Mouse (Mus musculus) liver, embryonic 15.5 days (tissue): ENCODE data around the gene Folr1. TPM values are rescaled to one million over a fixed set of nuclear protein-coding genes. Genes with fewer than 3 reads are reported as not detected.

Experiments used
- ATAC-seq: fragments of 200-750 bp; cut with Nextera tagmentation; 2 replicates; pipeline ENCODE4 v1.8.0; 2017; ENCODE audit warnings: moderate number of reproducible peaks, mild to moderate bottlenecking, moderate library complexity; ENCODE audit not compliant: insufficient read depth
- H3K27ac ChIP-seq: fragments of 300-500 bp; sonication (generic); replicated peaks from 2 replicates; pipeline ENCODE4 v1.5.1; 2015; ENCODE audit warnings: mild to moderate bottlenecking, inconsistent platforms
- H3K27me3 ChIP-seq: fragments of 300-500 bp; sonication (generic); 2 replicates; pipeline ENCODE4 v1.6.1; 2015; ENCODE audit warnings: mild to moderate bottlenecking, inconsistent platforms
- H3K36me3 ChIP-seq: fragments of 300-500 bp; sonication (generic); replicated peaks from 2 replicates; pipeline ENCODE4 v1.6.1; 2015; ENCODE audit warnings: moderate library complexity, mild to moderate bottlenecking, inconsistent platforms
- H3K4me1 ChIP-seq: fragments of 300-500 bp; sonication (generic); replicated peaks from 2 replicates; pipeline ENCODE4 v1.6.1; 2015; ENCODE audit warnings: inconsistent platforms
- H3K4me2 ChIP-seq: fragments of 300-500 bp; sonication (generic); 2 replicates; pipeline ENCODE4 v1.6.1; 2015; ENCODE audit warnings: moderate library complexity, mild to moderate bottlenecking, inconsistent platforms
- H3K4me3 ChIP-seq: fragments of 300-500 bp; sonication (generic); replicated peaks from 2 replicates; pipeline ENCODE4 v1.5.1; 2015; ENCODE audit warnings: mild to moderate bottlenecking, inconsistent platforms
- H3K9ac ChIP-seq: fragments of 300-500 bp; sonication (generic); 2 replicates; pipeline ENCODE4 v1.6.1; 2015; ENCODE audit warnings: moderate library complexity, mild to moderate bottlenecking, inconsistent platforms
- H3K9me3 ChIP-seq: fragments of 300-500 bp; sonication (generic); replicated peaks from 2 replicates; pipeline ENCODE4 v1.6.1; 2016; ENCODE audit warnings: inconsistent platforms
- WGBS: fragments of 180-500 bp; shearing (Covaris S2); methylation state at CpG from one replicate; pipeline ENCODE4 v1.1.7; 2015; ENCODE audit warnings: mixed read lengths; ENCODE audit not compliant: insufficient replicate concordance; 5-methylcytosine and 5-hydroxymethylcytosine counted together
- polyA plus RNA-seq: library from polyadenylated mRNA; unstranded; fragments of >200 nt; fragmentation: Nextera tagmentation; extraction: Ambion mirVana; gene quantifications from 2 replicates; pipeline ENCODE4 v1.2.1, GENCODE M21; 2015

Folr1 gene
- polyA plus RNA-seq, 1 experiment from 2014 or later, result 0.24 TPM

- peak overlapping the region; percentile 68 for H3K4me3 ChIP-seq
- no peaks in the 10 kb centered on the region for H3K9me3 ChIP-seq
- WGBS, result under 1% methylated on average over 57 of the region's 57 CpGs
- no peaks in the 10 kb centered on the region for H3K27me3 ChIP-seq
- peak overlapping the region; percentile 69 for H3K9ac ChIP-seq
- ATAC-seq, result peak; percentile 97
- H3K4me2 ChIP-seq, result peak overlapping the region; percentile 85
- peaks cover 32% of the 10 kb centered on the region for H3K4me1 ChIP-seq
- peak overlapping the region; percentile 89 for H3K27ac ChIP-seq
- H3K36me3 ChIP-seq, result peaks cover 14% of the 10 kb centered on the region; the same call in 1 of the 2 replicates
Measured at GRCm38 (mm10) chr7:101896104-101897066, 25.8 kb upstream of the Folr1 start.

DNA sequence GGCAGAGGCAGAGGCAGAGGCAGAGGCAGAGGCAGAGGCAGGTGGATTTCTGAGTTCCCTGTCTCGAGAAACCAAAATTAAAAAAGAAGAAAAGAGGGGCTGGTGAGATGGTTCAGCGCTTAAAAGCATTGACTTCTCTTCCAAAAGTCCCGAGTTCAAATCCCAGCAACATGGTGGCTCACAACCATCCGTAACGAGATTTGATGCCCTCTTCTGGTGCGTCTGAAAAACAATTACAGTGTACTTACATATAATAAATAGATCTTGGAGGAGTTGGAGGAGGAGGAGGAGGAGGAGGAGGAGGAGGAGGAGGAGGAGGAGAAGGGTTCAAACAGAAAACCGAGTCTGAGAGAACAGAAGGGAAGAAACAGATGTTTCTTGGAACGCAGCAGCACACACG, 25.1 kb upstream of the Folr1 start:
- H3K4me2 ChIP-seq, result peak overlapping the region; percentile 85
- H3K36me3 ChIP-seq, result peaks cover 14% of the 10 kb centered on the region; the same call in 1 of the 2 replicates
- WGBS, result 29% methylated on average over 9 of the region's 9 CpGs
- H3K9me3 ChIP-seq, result no peaks in the 10 kb centered on the region
- peak overlapping the region; percentile 61 for H3K27ac ChIP-seq
- peak; percentile 0; the same call in 1 of the 2 replicates for ATAC-seq
- peak overlapping the region; percentile 53; the same call in 1 of the 2 replicates for H3K9ac ChIP-seq
- no peaks in the 10 kb centered on the region for H3K27me3 ChIP-seq
- H3K4me3 ChIP-seq, result peak overlapping the region; percentile 68
- peaks cover 32% of the 10 kb centered on the region for H3K4me1 ChIP-seq

- Histone ChIP-seq H3K9ac (no peak overlapping the region), H3K36me3 (no peaks in the 10 kb centered on the region), H3K4me3 (no peak overlapping the region), H3K9me3 (no peaks in the 10 kb centered on the region), H3K27me3 (peaks cover 6% of the 10 kb centered on the region), H3K4me1 (no peaks in the 10 kb centered on the region), H3K27ac (no peak overlapping the region), H3K4me2 (no peak overlapping the region)
- WGBS, result 60% methylated on average over 4 of the region's 4 CpGs
- no peak for ATAC-seq
Measured at GRCm38 (mm10) chr7:101888460-101888859, 17.9 kb upstream of the Folr1 start.

GRCm38 (mm10) chr7:101886274-101886673, 15.7 kb upstream of the Folr1 start:
- H3K36me3 ChIP-seq, result no peaks in the 10 kb centered on the region
- ATAC-seq, result no peak
- WGBS, result 76% methylated on average over 6 of the region's 6 CpGs

DNA sequence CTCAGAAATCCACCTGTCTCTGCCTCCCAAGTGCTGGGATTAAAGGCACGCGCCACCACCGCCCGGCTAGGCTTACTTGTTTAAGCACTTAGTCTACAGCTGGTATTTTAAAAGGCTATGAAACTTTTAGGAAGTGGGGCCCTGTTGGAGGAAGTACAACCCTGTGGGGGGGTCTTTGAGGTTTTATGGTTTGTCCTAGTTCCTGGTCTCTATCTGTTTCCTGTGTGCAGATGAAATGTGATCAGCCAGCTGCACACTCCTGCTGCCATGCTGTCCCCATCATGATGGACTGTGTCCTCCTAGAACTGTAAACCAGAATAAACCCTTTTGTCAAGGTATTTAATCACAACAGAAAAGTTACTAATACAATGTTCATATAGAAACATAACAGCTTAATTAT, 13.6 kb upstream of the Folr1 start:
- Histone ChIP-seq H3K4me2 (no peak overlapping the region), H3K4me1 (no peaks in the 10 kb centered on the region), H3K27ac (no peak overlapping the region), H3K4me3 (no peak overlapping the region), H3K27me3 (peaks cover 6% of the 10 kb centered on the region), H3K9ac (no peak overlapping the region), H3K36me3 (no peaks in the 10 kb centered on the region), H3K9me3 (no peaks in the 10 kb centered on the region)
- WGBS, result 82% methylated on average over 4 of the region's 4 CpGs
- no peak for ATAC-seq

More at GRCm38 (mm10) chr7:101886274-101886673, 15.7 kb upstream of the Folr1 start:
- Histone ChIP-seq H3K9ac (no peak overlapping the region), H3K4me2 (no peak overlapping the region), H3K4me3 (no peak overlapping the region), H3K27me3 (peaks cover 6% of the 10 kb centered on the region), H3K9me3 (no peaks in the 10 kb centered on the region), H3K4me1 (no peaks in the 10 kb centered on the region), H3K27ac (no peak overlapping the region)

DNA sequence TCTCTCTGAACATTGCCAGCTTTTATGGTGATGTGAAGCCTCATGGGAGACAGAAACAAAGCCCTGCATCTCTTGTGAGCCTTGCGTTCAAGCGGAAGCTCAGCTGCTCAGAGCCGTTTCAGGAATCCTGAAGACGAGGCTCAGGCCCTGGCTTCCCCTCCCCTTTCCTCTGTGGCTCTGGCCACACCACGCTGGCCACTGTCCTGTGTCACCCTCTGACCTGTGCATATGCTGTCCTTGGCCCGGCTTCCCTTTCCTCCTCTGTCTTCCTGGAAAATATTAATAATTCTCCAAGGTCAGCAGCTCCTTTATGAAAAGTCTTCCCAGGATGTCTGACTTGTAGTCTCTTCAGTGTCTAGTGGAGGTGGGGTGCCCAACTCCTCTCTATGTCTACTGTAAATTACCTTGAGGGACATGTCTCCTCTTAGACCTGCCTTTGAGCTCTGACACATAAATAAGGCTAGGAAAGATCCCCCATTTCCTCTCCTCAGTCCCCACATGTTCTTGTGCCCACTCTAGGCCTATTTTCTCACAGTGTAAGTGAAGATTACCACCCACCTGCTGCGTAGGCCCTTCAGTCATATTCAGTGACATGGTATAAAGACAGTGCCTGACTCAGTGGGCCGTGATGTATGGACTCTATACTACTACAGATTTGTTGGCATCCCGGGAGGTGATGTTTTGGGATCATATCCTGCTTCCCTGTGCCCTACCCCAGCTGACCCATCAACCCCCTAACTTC, 12.0 kb upstream of the Folr1 start:
- Histone ChIP-seq H3K9ac (no peak overlapping the region), H3K4me2 (no peak overlapping the region), H3K27me3 (no peaks in the 10 kb centered on the region), H3K36me3 (no peaks in the 10 kb centered on the region), H3K9me3 (no peaks in the 10 kb centered on the region), H3K4me3 (no peak overlapping the region), H3K4me1 (no peaks in the 10 kb centered on the region), H3K27ac (no peak overlapping the region)
- WGBS, result 53% methylated on average over 9 of the region's 9 CpGs
- no peak for ATAC-seq

- ATAC-seq, result no peak
- H3K36me3 ChIP-seq, result no peaks in the 10 kb centered on the region
- no peaks in the 10 kb centered on the region for H3K4me1 ChIP-seq
- WGBS, result 50% methylated on average over 4 of the region's 4 CpGs
- H3K9me3 ChIP-seq, result no peaks in the 10 kb centered on the region
- H3K27ac ChIP-seq, result no peak overlapping the region
- no peaks in the 10 kb centered on the region for H3K27me3 ChIP-seq
- H3K9ac ChIP-seq, result no peak overlapping the region
- no peak overlapping the region for H3K4me2 ChIP-seq
- H3K4me3 ChIP-seq, result no peak overlapping the region
Measured at GRCm38 (mm10) chr7:101880855-101881254, 10.3 kb upstream of the Folr1 start.

GRCm38 (mm10) chr7:101875978-101876377, 5.4 kb upstream of the Folr1 start:
- no peaks in the 10 kb centered on the region for H3K9me3 ChIP-seq
- WGBS, result 59% methylated on average over 1 of the region's 1 CpGs
- no peak overlapping the region for H3K27ac ChIP-seq
- H3K4me2 ChIP-seq, result no peak overlapping the region
- ATAC-seq, result no peak
- no peak overlapping the region for H3K9ac ChIP-seq
- no peaks in the 10 kb centered on the region for H3K27me3 ChIP-seq
- peaks cover 5% of the 10 kb centered on the region for H3K4me1 ChIP-seq
- H3K36me3 ChIP-seq, result no peaks in the 10 kb centered on the region
- H3K4me3 ChIP-seq, result no peak overlapping the region

DNA sequence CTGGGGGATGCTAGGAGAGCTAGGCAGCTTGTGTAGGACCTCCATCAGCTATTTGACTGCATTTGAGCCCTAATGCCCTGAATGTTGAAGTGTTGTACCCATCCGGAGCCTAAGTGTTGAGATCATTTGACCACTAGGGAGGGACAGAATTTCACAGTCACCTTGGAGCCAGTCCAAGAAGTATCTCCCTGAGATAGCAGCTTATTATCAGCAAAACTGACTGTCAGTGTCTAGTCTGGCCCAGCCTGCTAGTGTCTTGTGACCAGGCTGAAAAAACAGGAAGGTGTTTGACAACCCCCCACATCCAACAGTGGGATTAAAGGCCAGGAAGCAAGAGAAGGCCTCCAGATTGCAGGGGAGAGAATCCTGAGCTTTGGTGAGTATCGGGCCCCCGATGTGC, 708 bp upstream of the Folr1 start:
- H3K9me3 ChIP-seq, result no peaks in the 10 kb centered on the region
- no peak overlapping the region for H3K9ac ChIP-seq
- H3K36me3 ChIP-seq, result no peaks in the 10 kb centered on the region
- no peak for ATAC-seq
- H3K4me3 ChIP-seq, result no peak overlapping the region
- WGBS, result 61% methylated on average over 3 of the region's 3 CpGs
- no peak overlapping the region for H3K27ac ChIP-seq
- H3K4me1 ChIP-seq, result peaks cover 6% of the 10 kb centered on the region
- no peak overlapping the region for H3K4me2 ChIP-seq
- H3K27me3 ChIP-seq, result no peaks in the 10 kb centered on the region

- Histone ChIP-seq H3K4me1 (peaks cover 6% of the 10 kb centered on the region), H3K36me3 (no peaks in the 10 kb centered on the region), H3K27me3 (no peaks in the 10 kb centered on the region), H3K9ac (no peak overlapping the region), H3K27ac (no peak overlapping the region), H3K4me2 (no peak overlapping the region), H3K9me3 (no peaks in the 10 kb centered on the region), H3K4me3 (no peak overlapping the region)
- 64% methylated on average over 7 of the region's 7 CpGs for WGBS
- no peak for ATAC-seq
Measured at GRCm38 (mm10) chr7:101869163-101869500, 1.5 kb downstream of the Folr1 start.
